Mouse (Mus musculus): ENCODE results near the gene Ddias.
A peak's percentile ranks its signal among the peaks of the same experiment; 100 is the strongest.
"Not testable (repeated sequence)": the region's sequence is repeated elsewhere in the genome, so short reads cannot be mapped to it uniquely, and the experiment has no call there.

The Ddias gene

GRCm38 (mm10) chr7:92874116-92874675 lies at the start of gene Ddias, which contains the start of gene Prcp:
Ddias (minus strand) TSS chr7:92874247.
Prcp (plus strand) TSS chr7:92874470.
- DNase-seq (ENCODE audit: extremely low spot score, low spot score): peak; percentile 99

- DNase-seq (ENCODE audit: extremely low spot score, low spot score): no peak
Measured at GRCm38 (mm10) chr7:92920857-92921172, 46.8 kb upstream of the Ddias start.

GRCm38 (mm10) chr7:92920172-92920856 lies 46.3 kb upstream of the Ddias start:
- DNase-seq (ENCODE audit: extremely low spot score, low spot score): no peak

- DNase-seq (ENCODE audit: extremely low spot score, low spot score): not testable (repeated sequence)
Measured at GRCm38 (mm10) chr7:92904285-92904684, 30.2 kb upstream of the Ddias start.

GRCm38 (mm10) chr7:92903360-92904038 lies 29.5 kb upstream of the Ddias start:
- DNase-seq (ENCODE audit: extremely low spot score, low spot score): peak; percentile 75

- no peak for DNase-seq (ENCODE audit: extremely low spot score, low spot score)
Measured at GRCm38 (mm10) chr7:92897021-92897420, 23.0 kb upstream of the Ddias start.

GRCm38 (mm10) chr7:92896036-92896435 lies 22.0 kb upstream of the Ddias start:
- DNase-seq (ENCODE audit: extremely low spot score, low spot score): no peak

GRCm38 (mm10) chr7:92893478-92893877 lies 19.4 kb upstream of the Ddias start:
- no peak for DNase-seq (ENCODE audit: extremely low spot score, low spot score)

GRCm38 (mm10) chr7:92890618-92891230 lies 16.7 kb upstream of the Ddias start:
- no peak for DNase-seq (ENCODE audit: extremely low spot score, low spot score)

- DNase-seq (ENCODE audit: extremely low spot score, low spot score): no peak
Measured at GRCm38 (mm10) chr7:92890211-92890610, 16.2 kb upstream of the Ddias start.

GRCm38 (mm10) chr7:92887230-92887629 lies 13.2 kb upstream of the Ddias start:
- no peak for DNase-seq (ENCODE audit: extremely low spot score, low spot score)

GRCm38 (mm10) chr7:92886801-92887200 lies 12.8 kb upstream of the Ddias start:
- DNase-seq (ENCODE audit: extremely low spot score, low spot score): no peak

- no peak for DNase-seq (ENCODE audit: extremely low spot score, low spot score)
Measured at GRCm38 (mm10) chr7:92884998-92885660, 11.1 kb upstream of the Ddias start.

GRCm38 (mm10) chr7:92883850-92884716 lies 10.0 kb upstream of the Ddias start:
- no peak for DNase-seq (ENCODE audit: extremely low spot score, low spot score)

- no peak for DNase-seq (ENCODE audit: extremely low spot score, low spot score)
Measured at GRCm38 (mm10) chr7:92878575-92879285, 4.7 kb upstream of the Ddias start.

GRCm38 (mm10) chr7:92876538-92876937 lies 2.5 kb upstream of the Ddias start:
- DNase-seq (ENCODE audit: extremely low spot score, low spot score): no peak

- DNase-seq (ENCODE audit: extremely low spot score, low spot score): no peak
Measured at GRCm38 (mm10) chr7:92876066-92876465, 2.0 kb upstream of the Ddias start.

- DNase-seq (ENCODE audit: extremely low spot score, low spot score): peak; percentile 88
Measured at GRCm38 (mm10) chr7:92874761-92875408, 838 bp upstream of the Ddias start.

- no peak for DNase-seq (ENCODE audit: extremely low spot score, low spot score)
Measured at GRCm38 (mm10) chr7:92871596-92871995, 2.5 kb downstream of the Ddias start.

- DNase-seq (ENCODE audit: extremely low spot score, low spot score): no peak
Measured at GRCm38 (mm10) chr7:92870161-92870560, 3.9 kb downstream of the Ddias start.

Data from neural tube, embryonic 10.5 days (tissue).